In genomic region chr15:103163182-103163919, GRCm38 (mm10) we compare ENCODE assay signal across 7 mouse cellular contexts. TPM values are rescaled to one million over a fixed set of nuclear protein-coding genes. Genes with fewer than 3 reads are reported as not detected.
DNase-seq lines count a peak whose midpoint lies in the region; ATAC-seq and TF ChIP-seq lines count a peak whose summit lies in the region.

No protein-coding gene starts in this region.

- H3K36me3 ChIP-seq in intestine, embryonic 15.5 days = no peaks in the 10 kb centered on the region
- no peaks in the 10 kb centered on the region for H3K36me3 ChIP-seq in midbrain, embryonic 10.5 days
- H3K36me3 ChIP-seq in small intestine, adult 2 months (ENCODE audit: control insufficient read depth, insufficient read depth, low read length) = no peaks in the 10 kb centered on the region

- no peak overlapping the region for H3K27ac ChIP-seq in intestine, embryonic 15.5 days
- H3K27ac ChIP-seq in midbrain, embryonic 10.5 days (replicated peaks) = peak overlapping the region; percentile 84
- no peak overlapping the region for H3K27ac ChIP-seq in small intestine, adult 2 months (ENCODE audit: insufficient read depth, low read depth, low read length)

- H3K9ac ChIP-seq in intestine, embryonic 15.5 days = peak overlapping the region; percentile 73

- peak; percentile 91 for DNase-seq in adrenal gland, adult 8-10 months
- DNase-seq in embryo, embryonic 11.5 days (ENCODE audit: low read depth, low spot score) = peak; percentile 84
- peak; percentile 79 to 85 for DNase-seq in gastrocnemius, postnatal 36 days
- DNase-seq in left cerebral cortex, postnatal 25 days (ENCODE audit: low spot score in 2 of 2) = peak; percentile 88 to 97
- DNase-seq in midbrain, embryonic 10.5 days (ENCODE audit: low spot score) = peak; percentile 95

- no peaks in the 10 kb centered on the region for H3K9me3 ChIP-seq in intestine, embryonic 15.5 days
- no peaks in the 10 kb centered on the region for H3K9me3 ChIP-seq in midbrain, embryonic 10.5 days (replicated peaks)

- intact Hi-C loops in gastrocnemius, postnatal 36 days (cut with DNase I) = no loop called here
- intact Hi-C loops in left cerebral cortex, postnatal 25 days (cut with DNase I) = no loop called here

- peak overlapping the region; percentile 61 for H3K4me2 ChIP-seq in intestine, embryonic 15.5 days (replicated peaks)

- peak; percentile 88 for ATAC-seq in intestine, embryonic 15.5 days

- TF ChIP-seq CTCF in small intestine, adult 2 months (IDR thresholded peaks at IDR 0.05; ENCODE audit: extremely low read depth, insufficient read length, insufficient replicate concordance, low read depth, low read length) = no peak

- TF ChIP-seq POLR2A in small intestine, adult 2 months (IDR thresholded peaks at IDR 0.05; ENCODE audit: low read depth, low read length) = 0 out of 2 replicates have a peak, but pooled peaks have one; percentile 20

- H3K27me3 ChIP-seq in intestine, embryonic 15.5 days (replicated peaks) = peaks cover 25% of the 10 kb centered on the region
- peaks cover 40% of the 10 kb centered on the region for H3K27me3 ChIP-seq in midbrain, embryonic 10.5 days (ENCODE audit: low read depth, poor library complexity, severe bottlenecking)
- no peaks in the 10 kb centered on the region for H3K27me3 ChIP-seq in small intestine, adult 2 months (ENCODE audit: control insufficient read depth, insufficient read depth, low read length)

- H3K4me1 ChIP-seq in intestine, embryonic 15.5 days (replicated peaks) = peaks cover 15% of the 10 kb centered on the region
- peaks cover 40% of the 10 kb centered on the region for H3K4me1 ChIP-seq in midbrain, embryonic 10.5 days
- H3K4me1 ChIP-seq in small intestine, adult 2 months (ENCODE audit: control insufficient read depth, insufficient read depth, insufficient read length, low read length) = peaks cover 8% of the 10 kb centered on the region

- H3K4me3 ChIP-seq in intestine, embryonic 15.5 days (replicated peaks) = peak overlapping the region; percentile 79
- H3K4me3 ChIP-seq in midbrain, embryonic 10.5 days = peak overlapping the region; percentile 74
- H3K4me3 ChIP-seq in small intestine, adult 2 months (ENCODE audit: low read depth, low read length) = peak overlapping the region; percentile 89

- 9% methylated on average over 25 of the region's 25 CpGs for WGBS in intestine, embryonic 15.5 days
- WGBS in midbrain, embryonic 10.5 days = 10% methylated on average over 25 of the region's 25 CpGs
- 8% methylated on average over 25 of the region's 25 CpGs for WGBS in small intestine, adult 2 months

RNA-seq across cellular contexts. Expression of gene Smug1, which starts 3.5 kb away (rescaled TPM):
- total RNA-seq in adrenal gland, adult 8-10 months (2022) = 10 to 100 TPM; 14.3 to 22.9 (median 15.7) TPM
- 10 to 100 TPM in 1 of 2 experiments, 1 to 10 TPM in 1; 9.9 to 11.3 TPM for total RNA-seq in gastrocnemius, postnatal 36 days (2021)
- polyA plus RNA-seq in intestine, embryonic 15.5 days (2015; fragmentation: Nextera tagmentation; extraction: Ambion mirVana) = 17.8 and 18.2 TPM in 2 replicates
- 10 to 100 TPM; 19.2 to 20.9 TPM for total RNA-seq in left cerebral cortex, postnatal 25 days (2021)
- 24.6 and 26.4 TPM in 2 replicates for polyA plus RNA-seq in midbrain, embryonic 10.5 days (2016; fragmentation: Nextera tagmentation; extraction: Ambion mirVana)
- polyA plus RNA-seq in small intestine, adult 2 months (2012; rRNA removed) = 9.1 and 9.8 TPM in 2 replicates
